Mouse (Mus musculus) neural tube, embryonic 11.5 days (tissue): ENCODE measurements around the gene Hist1h3d. TPM values are rescaled to one million over a fixed set of nuclear protein-coding genes. Genes with fewer than 3 reads are reported as not detected.
A peak's percentile ranks its signal among the peaks of the same experiment; 100 is the strongest.
"Not testable (repeated sequence)": the region's sequence is repeated elsewhere in the genome, so short reads cannot be mapped to it uniquely, and the experiment has no call there.

Experiments used
- ATAC-seq: fragments of 200-750 bp; cut with Nextera tagmentation; 2 replicates; pipeline ENCODE4 v1.8.0; 2017; ENCODE audit warnings: moderate number of reproducible peaks, mild to moderate bottlenecking, moderate TSS enrichment, moderate library complexity; ENCODE audit not compliant: insufficient read depth, low FRiP score, low TSS enrichment
- DNase-seq: peaks from one replicate; pipeline ENCODE4 v3.0.0-alpha.2; 2015; ENCODE audit warnings: low spot score
- H3K27ac ChIP-seq: fragments of 300-500 bp; sonication (generic); 2 replicates; pipeline ENCODE4 v1.5.1; 2014; ENCODE audit warnings: low read depth, mild to moderate bottlenecking, low read length
- H3K27me3 ChIP-seq: fragments of 300-500 bp; sonication (generic); 2 replicates; pipeline ENCODE4 v1.6.1; 2014; ENCODE audit warnings: mild to moderate bottlenecking, low read length, mixed read lengths; ENCODE audit not compliant: control insufficient read depth, insufficient read depth
- H3K36me3 ChIP-seq: fragments of 300-500 bp; sonication (generic); 2 replicates; pipeline ENCODE4 v1.6.1; 2014; ENCODE audit warnings: mild to moderate bottlenecking, low read length, moderate library complexity, mixed read lengths; ENCODE audit not compliant: control insufficient read depth, insufficient read depth
- H3K4me1 ChIP-seq: fragments of 300-500 bp; sonication (generic); 2 replicates; pipeline ENCODE4 v1.6.1; 2014; ENCODE audit warnings: low read length, mixed read lengths; ENCODE audit not compliant: control insufficient read depth, insufficient read depth
- H3K4me2 ChIP-seq: fragments of 300-500 bp; sonication (generic); 2 replicates; pipeline ENCODE4 v1.6.1; 2014; ENCODE audit warnings: low read depth, mild to moderate bottlenecking, moderate library complexity
- H3K4me3 ChIP-seq: fragments of 300-500 bp; sonication (generic); 2 replicates; pipeline ENCODE4 v1.5.1; 2014; ENCODE audit warnings: low read depth, low read length
- H3K9ac ChIP-seq: fragments of 300-500 bp; sonication (generic); 2 replicates; pipeline ENCODE4 v1.6.1; 2014; ENCODE audit warnings: mild to moderate bottlenecking, low read length
- H3K9me3 ChIP-seq: fragments of 300-500 bp; sonication (generic); 2 replicates; pipeline ENCODE4 v1.6.1; 2016; ENCODE audit warnings: low read length; ENCODE audit not compliant: control insufficient read depth
- WGBS: fragments of 180-500 bp; shearing (Covaris S2); extraction: QIAGEN DNeasy Blood & Tissue Kit; methylation state at CpG from one replicate; pipeline ENCODE4 v1.1.7; 2014; 5-methylcytosine and 5-hydroxymethylcytosine counted together
- polyA plus RNA-seq: library from polyadenylated mRNA; unstranded; fragments of >200 nt; fragmentation: Nextera tagmentation; extraction: Ambion mirVana; gene quantifications from 2 replicates; pipeline ENCODE4 v1.2.1, GENCODE M21; 2014

The Hist1h3d gene
- polyA plus RNA-seq, 1 experiment from 2014 or later: 10.4 TPM

GRCm38 (mm10) chr13:23532262-23533075 lies 43.1 kb upstream of the Hist1h3d start:
- H3K4me1 ChIP-seq: peaks cover 16% of the 10 kb centered on the region
- peak; percentile 37 for DNase-seq
- ATAC-seq: no peak

GRCm38 (mm10) chr13:23533560-23534367 lies 41.8 kb upstream of the Hist1h3d start, which contains the start of gene Hist1h2af:
Gene Hist1h2af, plus strand, starts transcription at chr13:23533906.
- peak within 1 kb of the TSS; percentile 42 for H3K4me3 ChIP-seq
- H3K4me2 ChIP-seq: peak within 1 kb of the TSS; percentile 73
- H3K36me3 ChIP-seq, H3K27me3 ChIP-seq, H3K9me3 ChIP-seq: not testable (repeated sequence)
- WGBS: under 1% methylated on average over 17 of the region's 53 CpGs
- DNase-seq: peak; percentile 82
- peak; percentile 33 for ATAC-seq
- peak within 1 kb of the TSS; percentile 78 for H3K9ac ChIP-seq
- H3K27ac ChIP-seq: peak within 1 kb of the TSS; percentile 92
- H3K4me1 ChIP-seq: peaks cover 16% of the 10 kb centered on the region

More at GRCm38 (mm10) chr13:23532262-23533075, 43.1 kb upstream of the Hist1h3d start:
- no peaks in the 10 kb centered on the region for H3K36me3 ChIP-seq
- peak overlapping the region; percentile 73 for H3K4me2 ChIP-seq
- H3K27me3 ChIP-seq: no peaks in the 10 kb centered on the region
- H3K9me3 ChIP-seq: no peaks in the 10 kb centered on the region
- peak overlapping the region; percentile 42 for H3K4me3 ChIP-seq
- WGBS: 25% methylated on average over 9 of the region's 9 CpGs
- peak overlapping the region; percentile 78 for H3K9ac ChIP-seq
- H3K27ac ChIP-seq: peak overlapping the region; percentile 92

- DNase-seq: no peak
- H3K4me1 ChIP-seq: peaks cover 13% of the 10 kb centered on the region; the same call in 1 of the 2 replicates
These were observed 41.0 kb upstream of the Hist1h3d start for GRCm38 (mm10) chr13:23534368-23535131.

GRCm38 (mm10) chr13:23535137-23536075 lies 40.2 kb upstream of the Hist1h3d start, which contains the start of gene Hist1h3g:
Gene Hist1h3g, plus strand, starts transcription at chr13:23535422.
- DNase-seq (peak; percentile 90), ATAC-seq (peak; percentile 90)
- H3K9ac ChIP-seq: peak within 1 kb of the TSS; percentile 78
- H3K9me3 ChIP-seq, H3K27me3 ChIP-seq, H3K36me3 ChIP-seq: not testable (repeated sequence)
- under 1% methylated on average over 46 of the region's 62 CpGs for WGBS
- peak within 1 kb of the TSS; percentile 92 for H3K27ac ChIP-seq
- H3K4me2 ChIP-seq: peak within 1 kb of the TSS; percentile 73
- H3K4me3 ChIP-seq: peak within 1 kb of the TSS; percentile 42
- peaks cover 13% of the 10 kb centered on the region; the same call in 1 of the 2 replicates for H3K4me1 ChIP-seq

More at GRCm38 (mm10) chr13:23534368-23535131, 41.0 kb upstream of the Hist1h3d start:
- 1% methylated on average over 15 of the region's 15 CpGs for WGBS
- Histone ChIP-seq H3K4me2 (peak overlapping the region; percentile 73), H3K36me3 (no peaks in the 10 kb centered on the region), H3K4me3 (peak overlapping the region; percentile 42), H3K27me3 (no peaks in the 10 kb centered on the region), H3K9ac (peak overlapping the region; percentile 78), H3K9me3 (no peaks in the 10 kb centered on the region), H3K27ac (peak overlapping the region; percentile 92)
- peak; percentile 1; the same call in 1 of the 2 replicates for ATAC-seq

GRCm38 (mm10) chr13:23536076-23536822 lies 39.3 kb upstream of the Hist1h3d start:
- Histone ChIP-seq H3K4me1 (peaks cover 13% of the 10 kb centered on the region; the same call in 1 of the 2 replicates), H3K9ac (peak overlapping the region; percentile 67), H3K36me3 (no peaks in the 10 kb centered on the region), H3K27ac (peak overlapping the region; percentile 67), H3K4me2 (peak overlapping the region; percentile 73), H3K27me3 (no peaks in the 10 kb centered on the region), H3K9me3 (no peaks in the 10 kb centered on the region), H3K4me3 (peak overlapping the region; percentile 42)
- 21% methylated on average over 7 of the region's 7 CpGs for WGBS
- ATAC-seq (no peak), DNase-seq (no peak)

- no peak overlapping the region; the same call in 1 of the 2 replicates for H3K4me3 ChIP-seq
- H3K4me2 ChIP-seq: peak overlapping the region; percentile 73
- no peak overlapping the region for H3K9ac ChIP-seq
- no peak for DNase-seq
- H3K27me3 ChIP-seq: no peaks in the 10 kb centered on the region
- H3K4me1 ChIP-seq: peaks cover 13% of the 10 kb centered on the region; the same call in 1 of the 2 replicates
- no peaks in the 10 kb centered on the region for H3K36me3 ChIP-seq
- H3K9me3 ChIP-seq: no peaks in the 10 kb centered on the region
- no peak for ATAC-seq
- no peak overlapping the region for H3K27ac ChIP-seq
- WGBS: 86% methylated on average over 3 of the region's 3 CpGs
These were observed 38.4 kb upstream of the Hist1h3d start for GRCm38 (mm10) chr13:23537006-23537710.

- peak; percentile 5 for DNase-seq
- Histone ChIP-seq H3K9me3 (no peaks in the 10 kb centered on the region), H3K27ac (no peak overlapping the region), H3K4me1 (peaks cover 9% of the 10 kb centered on the region; the same call in 1 of the 2 replicates), H3K4me2 (no peak overlapping the region), H3K9ac (no peak overlapping the region), H3K27me3 (no peaks in the 10 kb centered on the region), H3K4me3 (no peak overlapping the region), H3K36me3 (no peaks in the 10 kb centered on the region)
- no peak for ATAC-seq
- WGBS: 76% methylated on average over 5 of the region's 5 CpGs
These were observed 37.3 kb upstream of the Hist1h3d start for GRCm38 (mm10) chr13:23538249-23538648.
